Mouse (Mus musculus): Measurements from ENCODE around the gene Exosc1.
"Not testable (repeated sequence)": the region's sequence is repeated elsewhere in the genome, so short reads cannot be mapped to it uniquely, and the experiment has no call there.

Gene Exosc1

DNA sequence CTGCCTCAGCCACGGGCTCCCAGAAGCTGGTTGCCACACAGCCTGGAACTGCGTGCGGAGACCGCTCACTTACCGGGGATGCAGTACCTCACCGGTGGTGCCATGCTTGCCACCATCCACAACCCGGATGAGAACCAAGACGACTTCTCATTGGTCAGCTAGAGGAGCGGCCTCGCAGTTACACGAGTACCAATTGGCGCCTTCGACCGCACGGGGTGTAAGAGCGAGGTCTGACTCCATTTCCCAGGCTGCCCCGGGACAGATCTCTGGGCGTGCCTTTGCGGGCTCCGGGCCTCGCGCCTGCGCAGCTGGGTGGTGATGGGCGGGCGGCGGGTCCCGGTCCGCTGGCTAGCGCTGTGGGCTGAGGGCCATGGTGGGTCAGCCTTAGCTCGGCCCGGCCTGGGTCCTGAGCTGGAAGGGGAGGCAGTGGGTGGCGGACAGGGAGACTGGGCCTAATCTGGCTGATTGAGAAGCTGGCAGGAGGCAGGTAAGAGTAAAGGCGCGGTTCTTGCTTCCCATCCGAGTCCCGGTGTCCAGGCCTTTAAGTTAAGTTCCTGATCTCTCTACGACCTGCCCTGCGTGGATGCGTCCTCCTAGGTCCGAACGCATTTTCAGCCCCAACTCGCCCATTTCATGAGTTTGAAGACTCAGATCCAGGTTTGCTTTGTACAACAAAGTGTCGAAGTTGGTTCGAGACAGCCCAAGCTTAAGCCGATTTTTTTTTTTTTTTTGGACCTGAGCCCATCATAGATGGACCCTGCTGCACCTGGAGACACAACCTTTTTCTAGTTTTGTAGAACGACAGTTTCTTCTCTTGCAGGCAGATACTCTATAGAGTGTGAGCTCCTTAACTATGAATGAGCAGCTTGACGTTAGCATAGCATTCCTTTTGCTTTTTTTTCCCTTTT, at the start of gene Exosc1, which contains the start of gene Zdhhc16:
Gene Exosc1, minus strand, starts transcription at position 245 of the 908 bp plus-strand sequence.
Gene Zdhhc16, plus strand, starts transcription at position 302 of the 908 bp plus-strand sequence.
- DNase-seq (ENCODE audit: low read depth) = peak; percentile 98

DNA sequence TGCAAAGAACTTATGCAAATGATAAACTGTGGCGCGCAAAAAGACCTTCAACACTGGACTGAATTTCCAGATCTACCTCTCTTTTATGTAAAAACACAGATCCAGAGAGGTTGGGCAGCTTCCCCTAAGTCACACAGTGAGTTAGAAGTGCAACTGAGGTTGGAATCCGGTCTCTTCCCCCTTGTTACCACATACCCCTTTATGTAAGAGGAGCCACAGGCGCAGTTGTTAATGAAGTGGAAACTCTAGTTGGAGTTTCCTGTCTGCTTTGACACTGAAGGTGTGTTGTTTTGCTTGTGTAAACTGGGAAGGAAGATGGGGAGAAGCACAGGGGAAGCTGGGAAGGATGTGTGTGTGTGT, 49.5 kb upstream of the Exosc1 start:
- DNase-seq (ENCODE audit: low read depth) = peak; percentile 83

DNA sequence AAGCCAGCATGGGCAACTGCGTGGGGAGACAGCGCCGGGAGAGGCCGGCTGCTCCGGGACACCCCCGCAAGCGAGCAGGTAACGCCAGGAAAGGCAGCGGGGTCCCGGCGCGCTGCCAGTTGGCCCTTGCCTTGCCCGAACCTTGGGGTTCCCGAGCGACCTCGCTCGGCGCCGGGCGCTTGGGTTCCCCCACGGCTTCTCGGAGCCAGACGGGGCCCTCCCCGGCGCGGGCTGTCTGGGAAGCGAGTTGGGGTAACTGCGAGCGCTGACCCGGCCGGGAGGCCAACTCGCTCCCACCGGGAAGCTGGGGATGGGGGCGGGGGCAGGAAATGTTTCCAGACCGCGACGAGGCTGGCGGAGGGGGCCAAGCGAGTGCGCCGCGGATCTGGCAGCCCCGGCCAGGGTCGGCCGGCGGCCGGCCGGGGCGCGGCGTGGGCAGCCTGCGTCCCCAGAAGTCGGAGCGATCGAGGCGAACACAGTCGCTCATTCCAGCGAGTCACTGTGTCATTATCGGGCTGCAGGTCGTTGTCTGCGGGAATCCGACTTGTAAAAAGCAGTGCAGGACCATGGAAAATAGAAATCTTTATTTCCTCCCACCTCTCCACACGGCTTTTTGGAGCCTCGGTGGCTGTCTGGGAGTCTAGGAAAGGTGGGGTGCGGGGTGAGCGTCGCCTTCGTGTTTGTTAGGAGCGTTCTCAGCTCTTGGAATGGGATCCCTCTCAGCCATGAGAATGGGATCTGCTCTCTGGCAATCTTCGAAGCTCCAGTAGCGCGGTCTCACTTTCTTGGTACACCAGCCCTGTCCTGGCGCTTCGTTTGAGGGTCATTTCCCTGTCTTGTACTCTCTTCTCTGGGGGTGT, 48.9 kb upstream of the Exosc1 start:
- no peak for DNase-seq (ENCODE audit: low read depth)

DNA sequence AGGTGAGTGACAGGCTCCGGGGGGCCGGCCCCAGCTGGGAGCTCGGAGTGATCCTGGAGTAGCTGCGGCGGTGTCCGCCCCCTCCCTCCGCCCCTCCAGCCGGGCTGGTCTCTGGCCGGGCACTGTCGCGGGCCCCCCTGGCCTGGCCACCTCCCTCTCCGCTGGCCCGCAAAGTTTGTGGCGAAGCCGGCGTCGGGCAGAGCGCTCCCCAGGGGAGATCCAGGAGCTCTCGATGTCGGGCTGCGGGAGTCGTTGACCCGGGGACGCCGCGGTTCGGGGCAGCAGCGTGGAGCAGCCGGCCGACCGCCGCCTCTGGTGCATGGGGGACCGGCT, 48.3 kb upstream of the Exosc1 start, which contains the start of gene Ubtd1:
Gene Ubtd1, plus strand, starts transcription at position 169 of the 333 bp plus-strand sequence.
- no peak for DNase-seq (ENCODE audit: low read depth)

DNA sequence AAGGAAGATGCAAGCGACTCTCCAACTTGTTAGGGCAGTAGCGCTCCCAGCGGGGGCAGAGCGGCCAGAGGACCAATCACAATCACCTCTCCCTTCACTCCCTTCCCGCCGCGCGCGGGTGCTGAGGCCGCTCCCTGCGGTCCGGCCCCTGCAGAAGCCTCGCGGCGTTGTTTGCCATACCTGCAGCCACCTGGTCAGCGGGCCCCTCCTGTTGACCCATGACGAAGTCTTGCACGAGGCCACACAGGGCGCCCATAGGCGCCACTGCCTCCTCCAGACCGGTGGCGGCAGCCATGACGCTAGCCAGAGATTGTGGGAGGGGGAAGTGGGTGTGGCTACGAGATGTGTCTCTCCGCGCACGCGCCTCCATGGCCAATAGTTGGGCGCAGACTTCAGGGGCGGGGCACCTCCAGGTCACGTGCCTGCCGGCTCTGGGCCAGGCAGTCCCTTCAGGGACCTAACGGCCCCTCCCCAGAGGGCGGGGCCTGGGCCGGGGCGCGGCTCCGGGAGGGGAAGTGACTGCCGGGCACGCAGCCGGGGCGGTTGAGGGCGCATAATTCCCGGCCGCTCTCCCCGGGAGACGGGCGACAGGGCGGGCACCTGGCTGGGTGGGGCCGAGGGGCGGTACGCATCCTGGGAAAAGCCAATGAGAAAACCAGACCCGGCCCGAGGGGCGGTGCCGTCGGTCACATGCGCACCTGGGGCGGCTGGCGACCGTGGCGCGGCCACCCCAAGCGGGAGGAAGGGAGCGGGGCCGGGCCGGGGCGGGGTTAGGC, 47.8 kb upstream of the Exosc1 start, which contains the start of gene Mms19:
Gene Mms19, minus strand, starts transcription at position 339 of the 776 bp plus-strand sequence.
- DNase-seq (ENCODE audit: low read depth) = peak; percentile 99

DNA sequence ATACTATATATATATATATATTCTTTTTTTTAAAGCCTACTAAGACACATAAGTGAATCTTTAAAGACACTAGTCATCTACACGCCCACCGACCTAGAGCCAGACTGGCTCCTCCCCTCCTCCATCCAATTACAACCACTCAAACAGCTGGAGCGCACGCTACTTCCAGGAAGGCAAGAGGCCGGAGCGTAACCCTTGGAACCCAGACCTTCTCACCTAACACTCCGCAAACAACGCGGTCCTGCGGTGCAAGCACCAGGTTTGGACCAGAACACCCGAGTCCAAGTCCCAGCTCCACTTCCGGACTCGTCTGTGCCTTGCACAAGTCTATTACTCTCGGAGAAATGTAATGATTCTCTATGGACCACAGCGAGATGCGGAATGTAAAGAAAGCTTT, 47.2 kb upstream of the Exosc1 start:
- peak; percentile 78 for DNase-seq (ENCODE audit: low read depth)

DNA sequence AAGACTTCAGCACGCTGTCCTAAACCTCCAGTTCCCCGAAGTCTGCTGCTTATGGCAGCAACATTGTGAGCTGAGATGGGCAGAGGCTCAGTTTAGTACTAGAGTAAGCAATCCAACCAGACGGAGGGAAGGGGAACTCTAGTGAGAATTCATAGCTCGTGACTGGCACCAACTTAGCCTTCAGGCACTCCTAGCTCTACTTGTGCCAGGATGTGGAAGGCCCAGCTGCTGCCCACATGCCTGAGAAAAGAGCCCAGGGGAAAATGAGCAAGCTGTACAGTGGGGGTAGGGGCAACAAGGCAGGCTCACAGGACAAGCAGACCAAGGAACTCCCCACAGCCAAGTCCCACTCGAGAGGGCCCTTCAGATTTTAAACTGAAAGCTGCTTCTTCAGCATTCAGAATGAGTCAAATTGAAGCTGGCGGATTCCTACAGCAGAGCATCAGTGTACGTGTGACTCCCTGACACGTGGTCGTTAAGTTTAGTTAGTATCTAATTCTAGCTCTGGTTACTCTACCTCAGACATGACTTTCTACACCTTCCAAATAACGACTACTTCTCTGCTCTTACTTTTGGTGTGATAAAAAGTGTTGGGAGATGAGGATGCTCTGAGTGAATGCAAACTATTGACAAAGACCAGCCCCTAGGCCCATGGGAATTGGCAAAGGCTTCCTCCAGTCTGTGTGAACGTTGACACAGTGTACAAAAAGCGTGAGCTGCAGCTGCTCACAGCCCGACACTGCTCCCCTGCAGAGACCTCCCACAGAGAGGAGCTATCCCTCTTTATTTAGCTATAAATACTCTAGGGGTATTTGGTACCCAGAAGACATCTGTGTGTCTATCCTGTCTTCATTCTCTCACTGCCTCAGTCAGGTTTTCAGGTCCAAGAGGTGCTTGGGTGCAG, 40.9 kb upstream of the Exosc1 start:
- no peak for DNase-seq (ENCODE audit: low read depth)

DNA sequence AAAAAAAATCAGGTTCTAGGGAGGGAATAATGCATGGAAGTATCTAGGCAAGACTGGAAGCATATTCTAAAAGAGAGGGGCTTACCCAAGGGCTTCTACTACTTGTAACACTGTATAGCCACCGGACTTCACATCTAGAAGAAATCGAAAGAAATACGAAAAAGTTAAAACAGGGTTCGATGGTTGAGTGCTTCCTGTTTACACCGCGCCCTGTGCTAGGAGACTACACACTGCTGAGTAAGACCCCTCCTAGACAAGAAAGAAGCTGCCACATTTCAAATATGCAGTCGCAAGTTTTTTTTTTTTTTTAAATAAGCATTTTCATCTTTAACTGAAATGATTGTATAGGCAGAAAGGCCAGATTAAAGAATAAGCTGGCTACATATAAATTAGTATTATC, 36.4 kb upstream of the Exosc1 start:
- no peak for DNase-seq (ENCODE audit: low read depth)

DNA sequence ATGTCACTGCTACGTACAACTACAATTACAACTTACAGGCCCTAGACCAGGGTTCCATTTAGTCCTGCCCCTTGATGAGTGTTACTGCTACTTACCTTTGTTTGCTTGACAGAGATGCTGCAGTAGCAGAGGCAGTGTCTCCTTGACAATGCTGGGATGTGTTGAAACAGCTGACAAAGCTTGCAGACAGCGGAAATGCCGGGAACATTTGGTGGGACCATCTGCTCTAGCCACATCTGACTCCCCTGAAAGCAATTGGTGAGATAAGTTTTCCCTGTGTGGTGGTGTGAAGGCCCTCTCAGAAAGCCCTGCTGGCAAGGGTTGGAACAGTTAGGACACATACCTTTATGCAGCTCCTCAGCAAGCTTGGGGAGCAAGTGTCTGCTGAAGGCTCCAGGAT, 20.4 kb upstream of the Exosc1 start:
- DNase-seq (ENCODE audit: low read depth) = no peak

DNA sequence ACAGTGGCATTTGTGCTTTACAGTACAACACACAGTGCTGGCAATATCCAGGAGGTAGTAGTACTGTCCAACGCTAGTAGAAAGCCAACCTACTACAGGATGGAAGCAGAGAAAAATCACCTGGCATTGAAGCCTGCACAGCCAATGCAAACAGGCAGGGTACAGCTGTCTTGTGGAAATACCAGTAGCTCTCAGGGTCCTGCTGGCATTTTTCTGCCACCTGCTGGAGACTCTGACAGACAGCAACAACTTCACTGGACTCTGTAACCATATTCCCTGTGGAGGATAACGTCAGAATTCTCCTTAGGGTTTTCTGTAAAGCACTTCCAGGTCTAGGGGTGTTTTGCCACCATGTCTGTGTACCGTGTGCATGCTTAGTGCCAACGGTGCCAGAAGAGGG, 19.1 kb upstream of the Exosc1 start:
- DNase-seq (ENCODE audit: low read depth) = peak; percentile 64

DNA sequence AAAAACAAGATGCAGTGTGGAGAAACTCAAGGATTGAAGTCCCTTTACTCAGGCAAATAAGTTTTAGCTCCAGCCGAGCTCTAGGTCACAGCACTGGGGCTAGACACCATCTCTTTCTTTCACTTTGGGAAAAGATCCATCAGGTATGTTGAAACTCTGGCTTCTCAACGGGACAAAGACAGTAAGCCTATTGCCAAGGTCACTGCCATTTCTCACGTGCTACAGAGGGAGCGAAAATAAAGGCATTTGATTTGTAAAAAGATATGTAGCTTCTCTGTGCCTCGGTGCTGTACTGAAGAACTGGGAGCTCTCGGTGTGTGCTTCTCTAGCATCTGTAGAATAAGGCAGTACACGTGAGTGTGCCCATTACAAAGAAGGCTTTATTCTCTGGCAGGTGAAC, 10.6 kb upstream of the Exosc1 start:
- DNase-seq (ENCODE audit: low read depth) = no peak

DNA sequence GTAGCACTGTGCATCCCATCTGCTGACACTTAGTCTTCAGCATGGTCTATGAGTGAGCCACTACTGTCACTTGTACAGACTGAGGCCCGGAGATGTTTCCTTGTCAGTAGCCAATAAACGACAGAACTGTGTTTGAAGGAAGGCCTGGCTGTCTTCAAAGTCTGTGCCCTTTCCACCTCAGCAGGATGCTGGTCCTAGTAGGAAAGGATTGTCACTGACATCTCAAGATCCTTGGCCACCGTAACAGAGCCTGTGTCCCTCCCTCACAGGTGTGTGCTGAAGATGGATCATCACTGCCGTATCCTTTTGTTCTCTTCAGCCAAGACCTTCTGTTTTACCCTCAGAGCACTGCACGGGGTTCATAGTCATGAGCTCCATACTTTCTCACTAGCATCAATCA, 5.3 kb upstream of the Exosc1 start:
- DNase-seq (ENCODE audit: low read depth) = no peak

DNA sequence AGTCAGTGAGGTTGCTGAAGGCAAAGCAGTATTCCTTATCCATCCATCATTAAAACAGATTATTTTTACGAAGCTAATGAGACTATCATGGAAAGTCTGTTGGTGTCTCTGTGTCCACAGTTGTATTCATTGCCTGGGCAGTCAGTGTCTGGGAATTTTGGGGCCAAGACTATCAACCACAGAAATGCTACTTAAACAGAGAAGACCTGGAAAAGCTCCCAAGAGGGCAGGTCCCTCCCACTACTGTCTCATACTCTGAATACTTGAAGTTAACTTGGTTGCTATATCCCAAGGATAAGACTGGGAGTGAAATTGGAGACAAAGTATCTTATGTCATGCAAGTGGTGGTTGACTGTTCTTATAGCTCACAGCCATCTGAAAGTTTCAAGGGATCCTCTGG, 2.7 kb upstream of the Exosc1 start:
- no peak for DNase-seq (ENCODE audit: low read depth)

DNA sequence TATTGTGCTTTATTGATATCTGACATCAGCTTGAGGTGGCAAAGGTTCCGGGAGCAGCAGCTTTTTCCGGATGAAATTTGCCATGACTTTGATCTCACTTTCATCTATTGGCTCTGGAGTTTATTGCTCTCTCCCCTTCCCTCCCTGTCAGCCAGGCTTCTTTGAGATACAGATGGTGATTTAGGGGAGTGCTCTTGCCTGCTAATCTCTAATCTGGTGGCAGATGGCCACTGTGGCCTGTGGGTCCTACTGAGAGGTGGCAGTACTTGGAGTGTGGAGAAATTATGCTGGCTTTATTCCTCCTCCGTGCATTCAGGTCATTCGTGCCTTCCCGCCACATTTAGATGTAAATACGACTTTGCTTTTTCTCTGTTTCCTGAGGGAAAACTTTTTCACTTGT, 901 bp upstream of the Exosc1 start:
- DNase-seq (ENCODE audit: low read depth) = peak; percentile 50

DNA sequence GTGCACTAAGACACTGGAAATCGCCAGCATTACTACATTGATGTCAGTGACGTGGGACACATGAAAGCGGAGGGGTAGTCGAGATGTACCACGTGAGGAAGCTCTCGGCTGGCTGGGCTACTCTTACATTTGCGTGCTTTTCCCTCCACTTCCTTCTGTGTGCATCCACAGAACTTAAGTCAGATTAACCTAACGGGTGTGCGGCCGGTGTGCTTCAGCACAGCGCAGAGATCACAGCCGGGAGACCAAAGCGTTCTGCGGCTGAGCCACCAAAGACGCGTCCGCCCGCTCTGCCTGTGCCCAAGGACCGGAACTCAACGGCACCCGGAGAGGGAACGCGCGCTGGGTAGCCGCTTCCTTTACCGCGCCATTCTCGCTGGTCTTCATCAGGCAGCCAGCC, 537 bp downstream of the Exosc1 start:
- DNase-seq (ENCODE audit: low read depth) = peak; percentile 70

DNA sequence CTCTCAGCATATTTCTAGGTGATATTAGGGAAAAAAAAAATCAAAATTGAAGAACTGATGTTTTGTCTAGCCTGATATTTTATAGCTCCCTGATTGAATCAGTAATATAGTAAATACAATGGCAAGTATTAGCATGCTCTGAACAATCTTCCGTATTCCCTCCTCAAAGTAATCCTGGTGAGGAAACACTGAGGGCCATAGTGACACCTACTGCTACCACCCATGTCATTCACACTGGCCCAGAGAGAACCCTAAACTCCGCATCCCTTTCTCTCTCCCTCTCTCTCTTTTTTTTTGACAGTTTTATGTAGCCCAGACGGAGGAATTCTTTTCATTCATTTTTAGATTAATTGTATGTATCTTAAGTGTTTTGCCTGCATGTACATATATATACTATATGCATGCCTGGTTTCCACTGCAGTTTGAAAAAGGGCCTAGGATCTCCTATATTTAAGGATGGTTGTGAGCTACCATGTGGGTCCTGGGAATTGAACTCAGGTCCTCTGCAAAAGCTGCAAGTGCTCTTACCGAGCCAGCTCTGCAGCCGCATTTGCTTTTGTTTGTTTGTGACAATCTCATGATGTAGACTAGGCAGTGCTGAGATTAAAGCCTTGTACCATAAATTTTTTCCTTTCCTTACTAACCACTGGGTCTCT, 12.7 kb downstream of the Exosc1 start:
- DNase-seq (ENCODE audit: low read depth) = no peak

DNA sequence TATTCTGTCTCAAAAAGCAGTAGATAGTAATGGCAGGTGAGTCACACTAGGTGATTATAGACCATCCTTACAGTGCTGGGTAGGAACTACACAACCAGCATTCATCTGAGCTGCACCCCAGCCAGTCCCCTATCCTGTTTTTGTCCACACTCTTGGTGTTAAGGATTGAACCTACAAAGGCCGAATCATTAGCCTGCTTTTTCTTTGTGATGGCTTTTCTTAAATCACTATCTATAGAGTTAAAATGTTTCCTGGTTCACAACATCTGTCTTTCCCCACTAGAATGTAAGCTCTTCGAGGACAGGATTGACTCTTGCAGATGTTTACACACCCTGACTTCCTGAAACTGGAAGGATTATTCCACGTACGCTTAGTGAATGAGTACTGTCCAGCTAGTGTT, 13.8 kb downstream of the Exosc1 start:
- peak; percentile 36 for DNase-seq (ENCODE audit: low read depth)

DNA sequence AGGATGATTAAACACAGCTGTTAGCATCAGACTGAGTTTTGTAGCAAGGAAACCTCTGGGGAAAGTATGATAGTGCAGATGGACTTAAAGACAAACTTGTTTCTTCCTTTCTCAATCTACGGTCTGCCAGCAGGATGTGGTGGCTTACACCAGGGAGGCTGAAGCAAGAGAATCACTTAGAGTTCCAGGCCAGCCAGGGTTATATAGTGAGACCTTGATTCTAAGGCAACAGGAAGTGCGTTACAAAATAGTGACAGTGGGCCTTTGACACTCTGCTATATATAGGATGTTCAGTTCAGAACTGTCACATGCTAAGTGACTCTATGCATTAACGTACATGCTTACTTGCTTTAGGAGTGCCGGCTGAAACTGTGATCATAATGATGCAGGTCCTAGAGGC, 16.4 kb downstream of the Exosc1 start:
- DNase-seq (ENCODE audit: low read depth) = peak; percentile 90

DNA sequence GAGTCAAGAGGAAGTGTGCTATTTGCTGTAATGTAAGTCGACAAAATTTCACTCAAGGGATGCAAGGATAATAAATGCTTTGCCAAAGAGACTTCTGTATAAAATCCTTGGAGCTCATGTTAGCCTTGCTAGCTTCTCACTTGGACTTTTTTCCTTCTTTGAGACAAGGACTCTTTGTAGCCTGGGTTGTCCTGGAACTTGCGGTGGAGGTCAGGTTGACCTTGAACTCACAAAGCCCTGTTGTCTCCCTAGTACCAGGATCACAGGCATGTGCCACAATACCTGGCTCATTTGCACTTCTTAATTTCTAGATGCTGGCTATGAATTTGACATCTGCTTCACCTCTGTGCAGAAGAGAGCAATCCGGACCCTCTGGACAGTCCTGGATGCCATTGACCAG, 17.9 kb downstream of the Exosc1 start:
- no peak for DNase-seq (ENCODE audit: low read depth)

DNA sequence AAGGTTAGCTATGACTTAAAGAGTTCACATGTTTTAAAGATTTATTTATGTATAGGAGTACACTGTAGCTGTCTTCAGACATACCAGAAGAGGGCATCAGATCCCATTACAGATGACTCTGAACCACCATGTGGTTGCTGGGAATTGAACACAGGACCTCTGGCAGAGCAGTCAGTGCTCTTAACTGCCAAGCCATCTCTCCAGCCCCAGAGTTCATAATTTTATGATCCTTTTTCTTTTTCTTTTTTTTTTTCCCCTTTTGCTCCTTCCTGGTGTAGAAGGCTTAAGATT, 18.7 kb downstream of the Exosc1 start:
- DNase-seq (ENCODE audit: low read depth) = not testable (repeated sequence)

Data from 416B (cell line).